Mouse (Mus musculus) olfactory bulb, adult 2 months (tissue): ENCODE measurements around the gene Mical3.

Experiments used
- CTCF ChIP-seq: fragments of 200-500 bp; IDR thresholded peaks from 2 replicates; pipeline ENCODE4 v1.5.1; 2012; ENCODE audit warnings: low read depth, mild to moderate bottlenecking, low read length, moderate library complexity; ENCODE audit not compliant: insufficient read depth
- POLR2A ChIP-seq: fragments of 200-500 bp; IDR thresholded peaks from 2 replicates; pipeline ENCODE4 v1.6.1; 2012; ENCODE audit warnings: mild to moderate bottlenecking, low read depth, low read length, moderate library complexity; ENCODE audit not compliant: insufficient read depth

GRCm38 (mm10) chr6:121033250-121033649 is 97.5 kb downstream of the Mical3 start:
- TF ChIP-seq CTCF = no peak
- TF ChIP-seq POLR2A = no peak
